Mouse (Mus musculus) spleen, postnatal 36 days (tissue): Measurements from ENCODE around the gene Pnkd.

ENCODE experiments used
- DNase-seq, 2 experiments: peaks; one replicate each; pipeline ENCODE4 v3.0.0; 2022; ENCODE audit warnings: low spot score in 2 of 2, mixed read lengths in 1 of 2

Pnkd gene

DNA sequence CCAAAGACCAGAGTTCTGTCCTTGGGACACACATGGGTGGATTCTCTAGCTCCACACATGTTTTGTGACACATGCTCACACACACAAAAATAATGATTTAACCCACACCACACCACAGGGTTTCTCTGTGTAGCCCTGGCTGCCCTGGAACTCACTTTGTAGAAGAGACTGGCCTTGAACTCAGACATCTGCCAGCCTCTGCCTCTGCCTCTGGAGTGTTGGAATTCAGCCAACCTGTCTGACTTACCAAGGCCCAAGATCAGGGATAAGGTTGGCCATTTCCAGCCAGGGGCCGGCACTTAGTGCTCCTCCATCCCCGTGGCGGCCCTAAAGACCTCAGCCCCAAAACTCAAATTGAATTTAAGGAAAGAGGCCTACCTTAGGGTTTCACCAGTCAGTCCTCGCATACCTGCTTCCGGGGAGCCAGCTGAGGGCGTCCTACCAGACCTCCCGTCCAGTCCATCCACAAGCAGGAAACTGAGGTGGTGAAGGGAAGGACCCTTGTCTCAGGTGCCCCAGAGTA, 103.7 kb downstream of the Pnkd start:
- no peak for DNase-seq

DNA sequence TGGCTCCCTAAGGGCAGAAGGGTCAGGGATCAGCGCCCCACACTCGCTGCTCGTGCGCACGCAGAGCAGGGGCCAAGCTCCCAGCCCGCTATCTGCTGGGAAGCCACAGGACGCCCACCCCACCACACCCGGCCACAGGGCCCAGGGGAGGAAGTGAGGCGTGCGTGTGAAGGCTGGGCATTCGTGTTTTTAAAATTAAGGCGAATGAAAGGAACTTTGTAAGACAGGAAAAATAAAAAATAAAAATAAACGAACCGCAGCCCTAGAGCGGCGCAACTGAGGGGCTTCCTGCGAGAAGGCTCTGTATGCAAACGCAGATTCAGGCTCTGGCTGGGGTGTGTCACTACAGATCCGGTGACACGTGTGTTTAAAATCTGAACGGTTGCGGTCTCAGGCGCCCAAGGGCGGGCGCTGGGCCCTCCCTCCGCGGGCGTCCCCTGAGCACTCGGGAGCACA, 105.1 kb downstream of the Pnkd start:
- DNase-seq = peak; percentile 82 to 85

DNA sequence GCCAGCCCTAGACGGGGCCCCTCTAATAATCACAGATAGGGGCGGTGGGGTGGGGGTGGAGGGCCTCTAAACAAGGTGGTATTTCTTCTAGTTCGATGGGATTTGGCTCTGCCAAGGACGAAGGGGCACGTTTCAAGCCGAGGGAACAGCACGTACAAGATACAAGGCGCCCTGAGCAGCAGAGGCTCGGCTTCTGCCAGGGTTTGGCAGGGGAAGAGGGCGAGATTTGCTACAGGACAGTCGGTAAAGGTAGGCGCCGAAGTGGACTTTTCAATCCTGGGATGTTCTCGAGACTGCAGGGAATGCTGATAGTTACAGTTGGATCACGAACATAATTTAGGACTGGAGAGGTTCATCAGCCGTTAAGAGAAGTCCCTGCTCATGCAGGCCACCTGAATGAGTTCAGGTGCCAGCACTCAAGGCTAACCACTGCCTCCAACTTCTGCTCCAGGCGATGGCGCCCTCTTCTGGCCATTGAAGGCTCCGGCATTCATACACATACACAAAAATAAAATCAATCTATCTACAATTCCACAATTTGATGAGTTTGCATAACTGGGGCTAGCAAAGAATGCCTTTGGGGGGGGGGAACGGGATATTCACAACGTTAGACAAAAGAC, 105.7 kb downstream of the Pnkd start:
- DNase-seq = peak; percentile 70 to 82

DNA sequence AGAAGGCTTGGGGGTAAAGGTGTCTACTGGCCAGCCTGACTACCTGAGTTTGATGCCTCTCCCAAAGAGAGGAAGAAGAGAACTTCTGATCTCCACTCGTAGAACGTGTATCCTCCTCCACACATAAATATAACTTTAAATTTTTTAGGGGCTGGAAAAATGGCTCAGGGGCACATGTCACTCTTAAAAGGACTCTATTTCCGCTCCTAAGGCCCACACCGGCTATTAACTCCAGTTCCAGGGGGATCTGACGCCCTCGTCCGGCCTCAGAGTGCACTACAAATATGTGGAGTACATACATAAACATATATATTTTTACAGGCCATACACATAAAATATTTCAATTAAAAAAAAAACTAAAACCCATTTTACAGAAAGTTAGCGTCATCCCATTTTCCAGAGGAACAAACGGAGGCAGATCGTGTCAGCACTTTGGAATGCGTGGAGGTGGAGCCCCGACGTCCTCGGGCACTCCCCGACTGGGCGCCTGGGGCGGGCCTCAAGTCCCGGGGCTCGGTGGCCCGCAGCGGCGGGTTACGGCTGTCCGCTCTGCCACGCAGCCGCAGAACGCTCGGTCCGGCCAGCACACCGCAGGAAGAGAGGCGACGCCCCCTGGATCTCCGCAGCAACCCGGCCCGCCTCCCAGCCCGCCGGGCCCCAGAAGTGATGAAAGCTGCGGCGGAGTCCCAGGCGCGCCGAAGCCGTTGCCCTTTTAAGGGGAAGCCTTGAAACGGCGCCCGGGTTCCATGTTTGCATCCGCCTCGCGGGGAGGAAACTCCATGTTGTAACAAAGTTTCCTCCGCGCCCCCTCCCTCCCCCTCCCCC, 106.4 kb downstream of the Pnkd start, which contains the start of gene Ctdsp1:
Ctdsp1 (plus strand) TSS at position 586 of the 825 bp plus-strand sequence.
- DNase-seq = peak; percentile 95 to 96

DNA sequence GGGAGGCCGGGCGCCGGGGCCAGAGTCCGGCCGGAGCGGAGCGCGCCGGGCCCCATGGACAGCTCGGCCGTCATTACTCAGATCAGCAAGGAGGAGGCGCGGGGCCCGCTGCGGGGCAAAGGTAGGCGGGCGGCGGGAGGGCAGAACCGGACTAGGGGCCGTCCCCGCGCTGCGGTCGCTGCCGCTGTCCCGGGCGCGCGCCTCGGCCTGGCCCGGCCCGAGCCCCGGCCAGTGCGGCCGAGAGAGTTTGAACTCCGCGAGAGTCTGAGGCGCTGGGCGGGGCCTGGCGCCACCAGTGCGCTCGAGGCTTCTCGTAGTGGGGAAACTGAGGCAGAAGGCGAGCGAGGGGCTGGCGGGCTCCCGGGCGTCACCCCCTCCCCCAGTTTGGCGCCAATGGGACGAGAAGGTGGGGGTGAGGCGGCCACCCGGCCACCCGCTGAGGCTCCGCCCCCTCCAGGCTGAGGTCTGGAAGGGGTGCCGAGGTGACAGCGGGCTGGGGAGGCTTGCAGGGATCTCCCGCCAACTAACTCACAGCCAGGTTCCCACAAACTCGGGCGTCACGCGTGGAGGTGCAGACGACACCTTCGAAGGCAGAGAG, 107.2 kb downstream of the Pnkd start:
- DNase-seq = peak; percentile 73 to 81

DNA sequence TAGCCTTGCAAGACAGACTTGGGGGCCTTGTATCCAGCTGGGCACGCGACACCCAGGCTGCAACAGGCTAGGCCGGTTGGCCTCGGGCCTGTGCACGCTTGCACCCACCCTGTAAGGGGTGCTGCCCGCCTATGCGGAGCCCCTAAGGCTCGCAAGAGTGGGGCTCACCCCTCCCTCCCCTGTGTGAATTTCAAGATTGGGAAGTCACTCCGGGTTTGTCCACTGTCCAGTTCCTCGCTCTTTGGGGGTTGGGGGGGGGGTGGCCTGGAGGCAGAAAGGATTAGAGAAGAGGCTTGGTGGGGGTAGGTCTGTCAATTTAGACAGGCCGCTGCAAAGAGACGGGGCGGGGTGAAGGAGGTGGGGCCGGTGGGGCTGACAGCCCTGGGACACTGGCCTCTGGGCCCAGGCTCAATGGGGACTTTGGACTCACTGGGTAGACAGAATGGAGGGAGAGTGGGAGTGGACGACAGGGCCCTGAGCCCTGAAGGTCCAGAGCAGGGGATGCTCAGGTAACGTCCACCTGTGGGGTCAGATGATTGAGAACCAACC, 107.8 kb downstream of the Pnkd start:
- no peak for DNase-seq

DNA sequence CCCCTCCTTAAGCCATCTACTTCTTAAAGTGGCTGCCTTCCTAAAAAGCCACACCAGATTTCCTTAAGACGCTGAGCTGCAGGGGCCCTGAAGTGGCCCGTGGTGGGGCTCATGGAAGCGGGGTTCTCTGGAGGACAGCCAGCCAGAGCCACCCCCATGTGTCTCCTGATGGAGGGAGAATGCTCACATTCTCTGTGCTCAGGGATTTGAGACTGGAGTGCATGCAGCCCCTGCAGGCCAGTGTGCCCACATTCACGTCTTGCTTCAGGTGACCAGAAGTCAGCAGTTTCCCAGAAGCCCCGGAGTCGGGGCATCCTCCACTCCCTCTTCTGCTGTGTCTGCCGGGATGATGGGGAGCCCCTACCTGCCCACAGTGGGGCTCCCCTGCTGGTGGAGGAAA, 108.3 kb downstream of the Pnkd start:
- DNase-seq = no peak

DNA sequence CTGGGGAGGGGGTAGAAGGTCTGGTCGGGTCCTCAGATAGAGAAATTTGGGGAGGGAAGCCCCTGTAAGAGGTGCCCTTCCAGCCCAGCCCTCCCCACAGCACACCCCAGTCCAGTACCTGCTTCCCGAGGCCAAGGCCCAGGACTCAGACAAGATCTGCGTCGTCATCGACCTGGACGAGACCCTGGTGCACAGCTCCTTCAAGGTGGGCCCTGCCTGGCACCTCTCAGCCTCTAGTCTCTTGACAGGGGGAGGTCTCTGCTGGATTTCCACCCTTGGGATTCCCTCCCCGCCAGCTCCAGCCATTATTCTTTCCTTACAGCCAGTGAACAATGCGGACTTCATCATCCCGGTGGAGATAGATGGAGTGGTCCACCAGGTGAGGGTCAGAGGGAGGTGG, 109.0 kb downstream of the Pnkd start:
- no peak for DNase-seq

DNA sequence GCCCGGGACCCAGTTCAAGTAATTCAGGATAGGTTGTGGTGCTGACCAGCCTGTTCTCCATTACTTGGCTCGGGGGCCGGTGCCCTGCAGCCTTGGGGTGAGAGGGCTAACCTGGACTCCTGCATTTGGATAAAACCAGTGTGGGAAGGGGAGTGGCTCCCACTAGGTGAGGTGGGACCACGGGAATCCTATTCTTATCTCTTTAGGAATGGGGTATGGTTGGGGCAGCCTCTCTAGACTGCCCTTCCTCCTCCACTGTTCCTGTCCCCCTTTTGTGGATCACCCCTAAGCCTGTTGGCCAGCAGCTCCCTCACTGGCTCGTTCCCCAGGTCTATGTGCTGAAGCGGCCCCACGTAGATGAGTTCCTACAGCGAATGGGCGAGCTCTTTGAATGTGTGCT, 109.6 kb downstream of the Pnkd start:
- DNase-seq = no peak

DNA sequence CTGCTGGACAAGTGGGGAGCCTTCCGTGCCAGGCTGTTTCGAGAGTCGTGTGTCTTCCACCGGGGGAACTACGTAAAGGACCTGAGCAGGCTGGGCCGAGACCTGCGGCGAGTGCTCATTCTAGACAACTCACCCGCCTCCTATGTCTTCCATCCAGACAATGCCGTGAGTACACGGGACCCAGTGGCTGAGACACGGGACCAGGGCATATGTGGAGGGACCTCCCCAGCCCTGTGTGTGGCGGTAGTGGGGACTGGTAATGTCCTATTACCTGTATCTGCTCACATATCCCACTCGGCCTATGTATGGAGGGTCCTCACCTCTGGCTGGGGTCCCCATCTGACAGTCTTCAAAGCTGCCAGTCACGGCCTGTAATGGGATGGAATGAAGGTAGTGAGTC, 110.1 kb downstream of the Pnkd start:
- DNase-seq = no peak

DNA sequence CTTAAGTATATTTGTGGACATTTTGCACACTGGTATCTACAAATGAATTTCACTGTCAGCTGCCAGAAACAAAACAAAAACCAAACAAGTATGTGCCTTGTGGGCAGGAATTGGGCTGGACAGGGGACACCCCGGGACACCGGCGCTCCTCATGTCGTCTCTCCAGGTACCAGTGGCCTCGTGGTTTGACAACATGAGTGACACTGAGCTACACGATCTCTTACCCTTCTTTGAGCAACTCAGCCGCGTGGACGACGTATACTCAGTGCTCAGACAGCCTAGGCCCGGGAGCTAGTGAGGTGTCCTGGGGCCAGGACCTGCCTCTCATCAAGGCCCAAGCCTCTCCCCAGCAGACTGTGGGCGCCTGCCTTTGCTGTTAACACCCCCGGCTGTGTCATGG, 110.6 kb downstream of the Pnkd start:
- DNase-seq = no peak

DNA sequence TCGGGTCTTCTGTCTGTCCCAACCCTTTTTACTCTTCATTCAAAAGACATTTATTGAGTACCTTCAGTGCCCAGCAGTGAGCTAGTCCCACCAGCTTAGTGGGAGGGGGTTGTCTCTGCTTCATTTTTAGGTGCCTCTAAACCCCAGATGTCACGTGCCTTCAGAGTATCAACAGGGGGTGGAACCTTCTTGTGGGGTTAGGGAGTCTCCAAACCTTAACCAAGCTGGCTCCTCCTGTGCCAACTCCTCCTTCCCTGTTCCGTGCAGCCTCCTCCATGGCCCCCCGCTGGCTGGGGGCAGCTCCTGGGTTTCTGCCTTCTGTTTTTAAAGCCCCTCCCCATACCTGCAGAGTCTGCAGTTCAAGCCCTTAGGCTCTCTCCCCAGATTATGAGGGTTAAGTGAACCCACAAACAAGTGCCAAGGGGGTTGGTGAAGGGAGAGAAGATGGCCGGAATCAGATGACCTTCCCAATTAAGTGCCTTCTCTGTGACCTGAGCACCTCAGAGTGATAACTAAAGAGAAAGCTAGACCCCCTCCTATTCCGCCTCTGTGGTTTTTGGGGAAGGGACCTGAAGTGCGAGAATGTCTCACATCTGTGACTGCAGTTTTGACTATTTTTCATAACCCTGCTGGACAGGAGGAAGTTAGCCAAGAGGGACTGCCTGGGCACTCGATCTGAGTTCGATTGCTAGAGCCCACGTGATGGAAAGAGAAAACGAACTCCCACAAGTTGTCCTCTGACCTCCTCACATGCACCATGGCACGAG, 111.9 kb downstream of the Pnkd start:
- DNase-seq = peak in 1 of 2 experiments; percentile 39

DNA sequence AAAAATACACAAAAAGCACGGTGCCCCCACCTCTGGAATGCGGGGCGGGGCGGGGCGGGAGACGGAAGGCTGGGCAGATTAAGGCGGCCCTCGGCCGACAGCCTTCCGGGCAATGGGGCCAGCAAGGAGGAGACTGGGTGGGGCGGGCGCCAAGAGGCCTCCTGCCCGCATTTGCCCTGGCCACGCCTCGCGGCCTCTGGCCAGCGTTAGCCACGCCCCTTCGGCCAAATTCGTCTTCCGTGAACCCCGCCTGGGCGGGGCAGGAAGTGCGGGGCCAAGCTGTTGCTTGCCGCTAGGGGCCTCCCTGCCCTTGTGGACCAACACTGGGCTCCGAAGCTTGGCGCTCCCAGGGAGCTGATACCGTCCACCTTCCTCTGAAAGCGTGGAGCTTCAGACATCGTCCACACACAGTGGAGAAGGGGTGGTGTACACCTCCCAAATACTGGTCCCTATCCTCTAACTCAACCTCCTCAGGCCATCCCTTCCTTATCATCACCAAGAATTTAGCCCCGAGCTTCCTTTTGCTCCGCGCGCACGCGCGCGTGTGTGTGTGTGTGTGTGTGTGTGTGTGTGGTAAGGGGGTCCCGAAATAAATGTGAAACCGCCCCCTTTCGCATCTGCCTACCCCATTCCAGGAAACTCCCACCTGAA, 112.7 kb downstream of the Pnkd start:
- peak; percentile 98 for DNase-seq

DNA sequence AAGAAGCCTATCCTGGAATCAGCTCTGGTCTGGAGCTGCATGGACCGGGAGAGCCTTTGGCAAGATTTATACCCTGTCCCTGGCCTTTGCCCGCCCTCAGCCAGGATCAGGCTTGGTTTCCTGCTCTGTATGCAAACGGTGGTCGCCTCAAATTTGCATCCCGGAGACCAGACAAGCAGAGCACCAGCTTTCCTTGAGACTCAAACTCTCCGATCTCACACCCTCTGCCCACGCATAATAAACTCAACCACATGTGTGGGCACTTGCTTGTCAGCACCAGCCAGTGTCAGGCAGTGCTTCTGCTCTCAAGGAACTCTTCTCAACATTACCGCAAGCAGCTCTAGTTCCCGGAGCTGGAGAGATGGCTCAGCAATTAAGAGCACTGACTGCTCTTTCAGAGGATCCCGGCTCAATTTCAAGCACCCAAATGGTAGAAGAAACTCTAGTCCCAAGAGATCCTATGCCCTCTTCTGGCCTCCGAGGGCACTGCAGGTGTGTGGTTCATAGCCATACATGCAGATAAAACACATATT, 113.3 kb downstream of the Pnkd start:
- peak; percentile 72 to 83 for DNase-seq

DNA sequence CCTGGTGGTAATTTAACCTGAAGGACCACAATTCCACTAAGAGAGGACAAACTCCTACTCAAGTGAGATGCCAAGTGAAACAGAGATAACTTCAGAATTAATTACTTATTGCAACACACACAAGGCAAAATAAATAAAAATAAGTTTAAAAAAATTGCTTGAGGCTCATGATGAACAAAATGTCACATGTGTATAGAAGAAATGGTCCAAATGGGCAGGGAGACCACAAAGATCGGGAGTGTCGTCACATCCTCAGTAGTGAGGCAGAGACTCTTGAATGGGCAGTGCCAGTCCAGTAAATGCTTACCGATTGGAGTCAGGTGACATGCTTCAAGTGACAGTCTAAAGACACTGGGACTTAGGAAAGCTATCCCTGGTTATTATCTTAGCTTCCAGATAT, 115.8 kb downstream of the Pnkd start:
- no peak for DNase-seq

DNA sequence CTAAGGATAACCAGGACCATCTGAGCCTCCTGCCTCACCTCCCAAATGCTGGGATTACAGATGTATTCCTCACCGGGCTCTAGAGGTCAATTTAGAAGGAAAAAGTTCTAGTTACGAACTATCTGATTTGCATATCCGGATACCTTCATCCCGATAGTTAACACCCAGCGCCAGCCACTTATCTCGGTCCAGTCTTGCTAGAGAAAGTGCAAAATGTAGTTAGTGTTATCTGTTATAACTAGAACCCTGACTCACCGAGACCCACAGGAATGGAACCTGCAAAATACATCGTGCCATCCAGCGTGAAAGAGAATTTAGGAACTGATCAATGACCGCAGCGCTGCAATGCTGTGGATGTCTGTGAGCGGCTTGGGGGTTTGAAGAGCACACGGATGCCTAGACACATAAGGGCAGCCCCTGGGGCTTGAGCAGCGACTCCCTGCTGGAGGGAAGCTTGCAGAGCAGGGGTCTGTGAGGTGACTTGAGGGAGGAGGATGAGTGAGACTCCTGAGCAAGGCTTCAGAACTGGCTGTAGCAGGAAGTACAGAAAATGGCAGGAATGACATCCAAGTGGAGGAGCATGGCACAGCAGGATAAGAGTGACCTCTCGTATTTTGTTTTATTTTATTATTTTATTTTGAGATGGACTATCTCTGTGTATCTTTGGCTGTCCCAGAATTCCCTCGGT, 116.4 kb downstream of the Pnkd start:
- no peak for DNase-seq
